Mouse (Mus musculus) ovary, postnatal 14 days (tissue): ENCODE data around the gene Olfr1220.

ENCODE experiments used
- DNase-seq: peaks from one replicate; pipeline ENCODE4 v3.0.0; 2022; ENCODE audit warnings: low spot score

Olfr1220 gene

GRCm38 (mm10) chr2:89106735-89107134 lies at the start of gene Olfr1220:
Gene Olfr1220, minus strand, starts transcription at chr2:89106835.
- DNase-seq, result no peak

- no peak for DNase-seq
These were observed 44.8 kb upstream of the Olfr1220 start, which contains the start of gene Olfr1223 for GRCm38 (mm10) chr2:89151460-89151859. Gene Olfr1223, minus strand, starts transcription at chr2:89151560.

DNA sequence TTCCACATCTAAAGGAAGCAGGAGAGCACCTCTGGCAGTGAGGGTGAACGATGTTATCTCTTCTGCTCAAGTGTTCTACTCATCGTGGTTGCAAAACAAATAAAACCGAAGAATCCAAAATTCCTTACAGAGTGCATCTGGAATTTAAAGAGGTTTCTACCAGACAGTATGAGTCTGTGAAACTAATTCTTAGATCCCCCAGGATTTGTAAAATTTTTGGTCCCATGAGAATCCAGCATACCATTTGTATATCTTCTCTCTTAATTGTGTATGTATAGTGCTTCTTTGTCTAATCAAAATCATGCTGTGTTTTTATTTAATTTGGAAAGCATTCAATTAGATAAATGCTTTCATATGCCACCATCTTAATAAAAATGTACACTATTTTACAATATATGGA lies 26.3 kb upstream of the Olfr1220 start, which contains the start of gene Olfr1222:
Gene Olfr1222, minus strand, starts transcription at position 101 of the 400 bp plus-strand sequence.
- no peak for DNase-seq

DNA sequence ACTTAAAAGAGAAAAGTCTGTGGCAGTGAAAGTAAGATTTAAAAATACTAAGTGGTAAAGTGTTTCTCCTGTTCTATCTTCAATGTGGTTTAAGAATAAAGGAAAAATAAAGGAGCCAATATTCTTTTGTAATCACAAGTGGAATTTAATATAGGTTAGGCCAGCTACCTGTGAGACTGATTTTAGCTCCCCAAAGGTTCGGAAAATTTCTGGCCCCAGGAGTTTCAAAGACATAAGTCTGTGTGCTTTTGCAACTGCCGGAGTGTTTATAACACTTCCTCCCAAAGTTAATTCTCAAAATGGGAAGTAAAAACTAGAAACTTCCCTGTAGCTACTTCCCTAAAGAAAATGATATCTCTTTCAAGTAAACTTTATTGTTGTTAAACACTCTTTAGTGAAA lies 10.5 kb upstream of the Olfr1220 start, which contains the start of gene Olfr1221:
Gene Olfr1221, minus strand, starts transcription at position 101 of the 400 bp plus-strand sequence.
- no peak for DNase-seq

DNA sequence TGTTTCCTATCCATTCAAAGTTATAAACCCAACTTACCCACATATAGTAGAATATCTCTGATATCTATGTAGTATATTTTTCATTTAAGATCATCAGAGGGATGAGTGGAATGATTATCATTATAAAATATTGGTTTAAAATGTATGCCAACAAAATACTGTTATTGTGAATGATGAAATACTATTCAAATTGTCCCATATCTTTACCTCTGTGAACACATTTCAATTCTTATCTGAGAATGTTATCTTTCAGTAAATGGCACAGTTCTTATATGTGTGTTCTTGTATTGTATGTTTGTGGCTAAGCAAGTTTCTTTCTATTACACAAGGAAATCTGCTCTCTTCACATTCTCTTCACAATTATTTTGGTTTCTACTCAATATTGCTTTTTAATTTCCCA lies 984 bp downstream of the Olfr1220 start:
- DNase-seq, result no peak

- DNase-seq, result no peak
These were observed 12.8 kb downstream of the Olfr1220 start for GRCm38 (mm10) chr2:89093848-89094247.

- no peak for DNase-seq
These were observed 23.2 kb downstream of the Olfr1220 start, which contains the start of gene Olfr1219 for GRCm38 (mm10) chr2:89083413-89083812. Gene Olfr1219, minus strand, starts transcription at chr2:89083513.

DNA sequence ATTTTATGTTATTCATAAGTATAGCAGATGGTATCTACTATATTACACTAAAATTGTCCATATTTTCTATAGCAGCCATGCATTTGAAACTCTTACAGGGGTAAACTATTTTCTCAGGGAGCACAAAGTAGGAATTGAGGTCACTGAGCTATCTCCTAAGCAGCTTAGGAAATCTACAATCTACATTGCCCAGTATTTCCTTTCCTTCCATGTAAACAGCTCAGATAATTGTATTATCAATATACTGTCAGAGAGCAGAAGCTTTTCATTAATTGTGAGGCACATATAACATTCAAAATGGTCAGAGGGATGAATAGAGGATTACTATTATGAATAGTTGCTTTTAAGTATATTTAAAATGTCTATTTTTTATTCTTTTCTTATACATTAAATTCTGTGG lies 25.1 kb downstream of the Olfr1220 start:
- no peak for DNase-seq

- no peak for DNase-seq
These were observed 45.5 kb downstream of the Olfr1220 start, which contains the start of gene Olfr1218 for GRCm38 (mm10) chr2:89061087-89061486. Gene Olfr1218, minus strand, starts transcription at chr2:89061187.
